Mouse (Mus musculus) heart, postnatal 0 days (tissue): ENCODE measurements around the gene Nhp2. TPM values are rescaled to one million over a fixed set of nuclear protein-coding genes. Genes with fewer than 3 reads are reported as not detected.
A peak's percentile ranks its signal among the peaks of the same experiment; 100 is the strongest.
"Not testable (repeated sequence)": the region's sequence is repeated elsewhere in the genome, so short reads cannot be mapped to it uniquely, and the experiment has no call there.

Source experiments
- ATAC-seq: fragments of 200-750 bp; cut with Nextera tagmentation; 2 replicates; pipeline ENCODE4 v1.8.0; 2017; ENCODE audit warnings: low read depth, moderate number of reproducible peaks, moderate library complexity; ENCODE audit not compliant: insufficient read depth
- DNase-seq: peaks from one replicate; pipeline ENCODE4 v3.0.0-alpha.2; 2016; ENCODE audit warnings: low spot score
- H3K27ac ChIP-seq: fragments of 300-500 bp; sonication (generic); 2 replicates; pipeline ENCODE4 v1.5.1; 2014; ENCODE audit warnings: low read depth, mild to moderate bottlenecking
- H3K27me3 ChIP-seq: fragments of 300-500 bp; sonication (generic); 2 replicates; pipeline ENCODE4 v1.6.1; 2014; ENCODE audit warnings: low read length, mixed read lengths; ENCODE audit not compliant: control insufficient read depth, insufficient read depth
- H3K36me3 ChIP-seq: fragments of 300-500 bp; sonication (generic); replicated peaks from 2 replicates; pipeline ENCODE4 v1.6.1; 2014; ENCODE audit warnings: low read length, mixed read lengths; ENCODE audit not compliant: control insufficient read depth, insufficient read depth
- H3K4me1 ChIP-seq: fragments of 300-500 bp; sonication (generic); 2 replicates; pipeline ENCODE4 v1.6.1; 2014; ENCODE audit warnings: antibody characterized with exemption; ENCODE audit not compliant: control insufficient read depth, insufficient read depth
- H3K4me2 ChIP-seq: fragments of 300-500 bp; sonication (generic); 2 replicates; pipeline ENCODE4 v1.6.1; 2014; ENCODE audit warnings: low read depth, mild to moderate bottlenecking, low read length, moderate library complexity
- H3K4me3 ChIP-seq: fragments of 300-500 bp; sonication (generic); 2 replicates; pipeline ENCODE4 v1.5.1; 2014; ENCODE audit warnings: low read depth, low read length
- H3K9ac ChIP-seq: fragments of 300-500 bp; sonication (generic); replicated peaks from 2 replicates; pipeline ENCODE4 v1.6.1; 2014; ENCODE audit warnings: low read depth, low read length, mixed read lengths
- H3K9me3 ChIP-seq: fragments of 300-500 bp; sonication (generic); replicated peaks from 2 replicates; pipeline ENCODE4 v1.6.1; 2016; ENCODE audit warnings: low read length; ENCODE audit not compliant: control insufficient read depth
- CTCF ChIP-seq: IDR thresholded peaks from 2 replicates; pipeline ENCODE4 v1.5.1; 2016; ENCODE audit warnings: antibody characterized with exemption, control low read depth, low read depth
- EP300 ChIP-seq: IDR thresholded peaks from 2 replicates; pipeline ENCODE4 v1.6.1; 2016; ENCODE audit warnings: antibody characterized with exemption, low read depth
- WGBS: fragments of 180-500 bp; shearing (Covaris S2); extraction: QIAGEN DNeasy Blood & Tissue Kit; methylation state at CpG from one replicate; pipeline ENCODE4 v1.1.7; 2014; 5-methylcytosine and 5-hydroxymethylcytosine counted together
- polyA plus RNA-seq: library from polyadenylated mRNA; unstranded; fragments of >200 nt; fragmentation: Nextera tagmentation; extraction: Ambion mirVana; gene quantifications from 2 replicates; pipeline ENCODE4 v1.2.1, GENCODE M21; 2015
- total RNA-seq: library from RNA; depleted of rRNA; stranded (reverse); fragments of >200 nt; gene quantifications from 2 replicates; pipeline ENCODE4 v1.2.3, GENCODE M21; 2014; ENCODE audit warnings: low replicate concordance

Gene Nhp2
- total and polyA plus RNA-seq, 2 experiments from 2014 or later, result 34.1 to 59.7 TPM

DNA sequence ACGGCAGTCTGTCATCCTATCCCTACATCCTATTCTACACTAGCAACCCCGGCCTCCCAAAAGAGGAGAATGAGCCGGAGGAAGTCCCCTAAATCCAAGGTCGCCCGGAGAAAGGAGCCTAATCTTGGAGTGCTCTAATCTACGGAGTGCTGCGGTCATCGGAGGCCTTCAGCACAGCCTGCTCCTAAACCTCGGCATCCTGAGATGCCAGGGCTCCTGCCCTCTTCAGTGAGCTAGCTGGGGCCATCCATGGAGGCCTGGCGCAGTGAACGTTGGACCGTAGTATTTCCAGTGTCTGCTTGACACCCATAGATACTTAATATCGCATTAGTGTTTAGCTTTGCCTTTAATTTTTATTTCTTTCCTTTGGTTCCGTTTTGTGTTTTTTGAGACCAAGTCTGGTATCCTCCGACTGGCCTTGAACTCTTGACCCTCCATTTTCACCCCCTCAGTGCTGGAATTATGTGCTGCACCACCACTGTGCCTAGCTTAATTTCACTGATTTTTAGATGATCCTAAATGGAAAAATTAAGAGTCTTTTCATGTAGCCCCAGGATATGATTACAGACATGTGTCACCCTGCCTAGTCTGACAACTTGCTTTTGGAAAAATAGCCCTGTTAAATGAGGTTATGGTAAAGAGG lies 12.3 kb upstream of the Nhp2 start:
- peak overlapping the region; percentile 98 for H3K9ac ChIP-seq

DNA sequence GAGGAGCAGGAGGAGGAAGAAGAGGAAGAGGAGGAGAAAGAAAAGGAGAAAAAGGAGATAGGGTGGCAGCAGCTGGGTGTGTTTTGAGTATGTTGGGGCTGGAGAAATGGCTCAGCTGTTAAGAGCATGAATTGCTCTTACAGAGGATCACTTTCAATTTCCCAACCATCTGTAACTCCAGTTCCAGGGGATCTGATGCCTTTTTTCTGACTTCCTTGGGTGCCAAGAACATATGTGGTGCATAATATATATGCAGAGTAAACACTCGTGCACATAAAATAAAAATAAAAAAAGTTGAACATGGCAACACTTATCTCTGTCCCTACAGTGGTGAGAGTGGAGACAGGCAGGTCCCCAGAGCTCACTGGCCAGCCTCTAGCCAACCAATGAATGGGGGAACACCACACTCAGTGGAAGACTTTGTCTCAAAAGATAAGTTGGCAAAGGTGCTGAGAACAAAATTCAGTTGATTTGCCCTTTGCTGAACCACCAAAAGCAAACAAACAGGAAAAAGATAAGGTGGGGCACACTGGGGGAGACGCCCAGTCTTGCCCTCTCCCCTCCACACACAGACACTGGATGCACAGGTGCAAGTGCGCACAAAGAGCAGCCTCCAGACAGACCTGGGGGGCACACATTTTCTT lies 10.1 kb upstream of the Nhp2 start:
- Histone ChIP-seq H3K27me3 (no peaks in the 10 kb centered on the region), H3K4me2 (no peak overlapping the region), H3K9ac (no peak overlapping the region), H3K4me1 (peaks cover 11% of the 10 kb centered on the region; the same call in 1 of the 2 replicates), H3K4me3 (no peak overlapping the region), H3K9me3 (no peaks in the 10 kb centered on the region), H3K27ac (no peak overlapping the region), H3K36me3 (peaks cover 6% of the 10 kb centered on the region)
- WGBS, result 67% methylated on average over 3 of the region's 3 CpGs
- TF ChIP-seq EP300, result no peak
- no peak for TF ChIP-seq CTCF
- no peak for ATAC-seq
- no peak for DNase-seq

More for the DNA sequence above, 12.3 kb upstream of the Nhp2 start:
- Histone ChIP-seq H3K27me3 (no peaks in the 10 kb centered on the region), H3K27ac (peak overlapping the region; percentile 99), H3K36me3 (peaks cover 28% of the 10 kb centered on the region), H3K4me1 (peaks cover 12% of the 10 kb centered on the region; the same call in 1 of the 2 replicates), H3K4me3 (peak overlapping the region; percentile 97), H3K9me3 (no peaks in the 10 kb centered on the region), H3K4me2 (peak overlapping the region; percentile 80)
- TF ChIP-seq CTCF (no peak), EP300 (no peak)
- DNase-seq (no peak), ATAC-seq (peak; percentile 15)
- 7% methylated on average over 15 of the region's 15 CpGs for WGBS

GRCm38 (mm10) chr11:51609940-51610339 lies 9.6 kb upstream of the Nhp2 start:
- WGBS, result 76% methylated on average over 5 of the region's 5 CpGs
- not testable (repeated sequence) for H3K9me3 ChIP-seq, H3K9ac ChIP-seq, H3K4me2 ChIP-seq, DNase-seq, ATAC-seq, H3K4me3 ChIP-seq, H3K36me3 ChIP-seq, H3K27ac ChIP-seq, H3K27me3 ChIP-seq, H3K4me1 ChIP-seq

DNA sequence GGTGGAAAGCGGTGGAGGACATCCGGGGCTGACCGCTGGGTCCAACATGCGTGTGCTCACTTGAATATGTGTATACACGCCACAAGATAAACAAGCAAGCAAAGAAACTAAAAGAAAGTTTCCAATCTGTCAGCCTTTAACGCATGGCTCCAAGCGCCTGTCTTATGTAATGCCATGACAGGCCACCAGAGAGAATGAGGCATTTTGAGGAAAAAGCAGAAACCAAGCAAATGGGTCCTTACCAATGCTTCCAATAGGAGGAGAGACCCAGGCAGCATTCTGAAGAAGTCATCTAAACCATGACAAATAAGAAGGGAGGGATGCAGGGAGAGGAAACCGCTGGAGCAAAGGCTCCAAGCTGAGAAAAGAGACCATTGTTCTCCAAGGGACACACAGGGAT lies 5.3 kb upstream of the Nhp2 start:
- WGBS, result 73% methylated on average over 8 of the region's 8 CpGs
- no peak for TF ChIP-seq EP300

DNA sequence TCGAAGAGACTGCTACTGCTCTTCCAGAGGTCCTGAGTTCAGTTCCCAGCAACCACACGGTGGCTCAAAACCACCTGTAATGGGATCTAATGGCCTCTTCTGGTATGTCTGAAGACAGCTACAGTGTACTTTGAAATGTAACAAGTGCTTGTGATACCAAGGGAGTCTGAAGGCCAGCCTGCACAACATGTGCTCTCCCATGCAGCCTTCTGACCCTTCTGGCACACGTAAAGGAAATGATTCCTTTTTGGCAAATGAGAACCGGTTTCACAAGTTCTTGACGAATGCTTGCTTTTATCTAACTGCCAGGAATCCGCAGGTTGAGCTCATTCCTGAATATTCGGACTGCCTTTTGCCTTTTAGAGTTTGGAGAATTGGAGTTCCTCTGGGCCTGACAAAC lies 4.4 kb upstream of the Nhp2 start:
- no peaks in the 10 kb centered on the region for H3K36me3 ChIP-seq
- H3K9me3 ChIP-seq, result no peaks in the 10 kb centered on the region
- peak overlapping the region; percentile 59 for H3K4me2 ChIP-seq
- peak overlapping the region; percentile 47 for H3K9ac ChIP-seq
- DNase-seq (peak; percentile 73), ATAC-seq (no peak)
- TF ChIP-seq EP300, result no peak
- TF ChIP-seq CTCF, result no peak
- peak overlapping the region; percentile 88 for H3K27ac ChIP-seq
- H3K27me3 ChIP-seq, result no peaks in the 10 kb centered on the region
- WGBS, result 30% methylated on average over 7 of the region's 7 CpGs
- H3K4me1 ChIP-seq, result peaks cover 14% of the 10 kb centered on the region
- peak overlapping the region; percentile 33 for H3K4me3 ChIP-seq

More for the DNA sequence above, 5.3 kb upstream of the Nhp2 start:
- H3K27me3 ChIP-seq, result no peaks in the 10 kb centered on the region
- no peaks in the 10 kb centered on the region for H3K36me3 ChIP-seq
- H3K4me2 ChIP-seq, result no peak overlapping the region
- DNase-seq, result no peak
- H3K9me3 ChIP-seq, result no peaks in the 10 kb centered on the region
- peaks cover 11% of the 10 kb centered on the region; the same call in 1 of the 2 replicates for H3K4me1 ChIP-seq
- no peak for ATAC-seq
- H3K4me3 ChIP-seq, result no peak overlapping the region
- H3K9ac ChIP-seq, result no peak overlapping the region
- H3K27ac ChIP-seq, result no peak overlapping the region
